Mouse (Mus musculus) ES-Bruce4 (cell line): ENCODE measurements around the gene Tex48.

ENCODE experiments used
- CTCF ChIP-seq: IDR thresholded peaks from one replicate; pipeline ENCODE4 v1.8.1; 2011; ENCODE audit warnings: low read depth, low read length
- POLR2A ChIP-seq: IDR thresholded peaks from one replicate; pipeline ENCODE4 v1.8.1; 2011; ENCODE audit warnings: low read length; ENCODE audit not compliant: insufficient read depth

GRCm38 (mm10) chr4:63596010-63596409 lies 26.2 kb downstream of the Tex48 start:
- no peak for TF ChIP-seq CTCF
- no peak for TF ChIP-seq POLR2A
